Mouse (Mus musculus) heart, embryonic 10.5 days (tissue): ENCODE results near the gene Defb30. TPM values are rescaled to one million over a fixed set of nuclear protein-coding genes. Genes with fewer than 3 reads are reported as not detected.

Experiments
- DNase-seq: peaks from one replicate; pipeline ENCODE4 v3.0.0-alpha.2; 2017; ENCODE audit warnings: low spot score
- H3K27ac ChIP-seq: fragments of 300-500 bp; sonication (generic); 2 replicates; pipeline ENCODE4 v1.5.1; 2016; ENCODE audit warnings: mild to moderate bottlenecking
- H3K27me3 ChIP-seq: fragments of 300-500 bp; sonication (generic); 2 replicates; pipeline ENCODE4 v1.6.1; 2016; ENCODE audit warnings: mild to moderate bottlenecking; ENCODE audit not compliant: poor library complexity, insufficient read depth, severe bottlenecking
- H3K36me3 ChIP-seq: fragments of 300-500 bp; sonication (generic); 2 replicates; pipeline ENCODE4 v1.6.1; 2016; ENCODE audit warnings: mild to moderate bottlenecking, moderate library complexity
- H3K4me1 ChIP-seq: fragments of 300-500 bp; sonication (generic); 2 replicates; pipeline ENCODE4 v1.6.1; 2016; ENCODE audit warnings: mild to moderate bottlenecking
- H3K4me3 ChIP-seq: fragments of 300-500 bp; sonication (generic); 2 replicates; pipeline ENCODE4 v1.5.1; 2016; ENCODE audit warnings: mild to moderate bottlenecking, moderate library complexity
- H3K9me3 ChIP-seq: fragments of 300-500 bp; sonication (generic); 2 replicates; pipeline ENCODE4 v1.6.1; 2016; ENCODE audit warnings: mild to moderate bottlenecking, moderate library complexity
- WGBS: fragments of 180-500 bp; shearing (Covaris S2); methylation state at CpG from one replicate; pipeline ENCODE4 v1.1.7; 2016; 5-methylcytosine and 5-hydroxymethylcytosine counted together
- polyA plus RNA-seq: library from polyadenylated mRNA; unstranded; fragments of >200 nt; fragmentation: Nextera tagmentation; extraction: Ambion mirVana; gene quantifications from 2 replicates; pipeline ENCODE4 v1.2.1, GENCODE M21; 2016

Defb30 gene
- not detected in 2 replicates for polyA plus RNA-seq

DNA sequence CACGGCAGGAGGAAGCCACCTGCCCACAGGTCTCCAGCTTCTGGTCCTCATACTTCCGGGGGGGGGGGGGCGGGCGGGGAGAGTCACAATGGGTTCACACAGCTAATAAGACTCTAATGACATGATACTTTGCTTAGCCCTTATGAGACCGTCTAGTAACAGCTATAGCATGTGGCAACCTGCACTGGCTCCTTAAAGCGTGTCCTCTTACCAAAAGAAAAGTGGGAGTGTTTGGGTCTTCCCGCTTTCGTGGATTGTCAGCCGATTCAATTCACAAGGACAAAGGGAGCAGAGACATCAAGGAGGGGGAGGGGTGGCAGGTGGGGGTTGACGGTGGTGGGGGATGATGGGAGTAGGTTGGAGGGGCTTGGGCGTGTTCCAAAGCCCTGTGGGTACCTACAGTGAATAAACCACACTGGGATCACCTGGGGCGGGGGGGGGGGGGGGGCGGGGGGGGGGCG, at the start of gene Defb30:
Gene Defb30, minus strand, starts transcription at position 51 of the 461 bp plus-strand sequence.
- no peaks in the 10 kb centered on the region for H3K36me3 ChIP-seq
- H3K4me3 ChIP-seq = no peak within 1 kb of the TSS
- no peaks in the 10 kb centered on the region for H3K9me3 ChIP-seq
- no peak within 1 kb of the TSS for H3K27ac ChIP-seq
- 80% methylated on average over 13 of the region's 14 CpGs for WGBS
- H3K4me1 ChIP-seq = peaks cover 16% of the 10 kb centered on the region
- no peaks in the 10 kb centered on the region for H3K27me3 ChIP-seq
- no peak for DNase-seq

DNA sequence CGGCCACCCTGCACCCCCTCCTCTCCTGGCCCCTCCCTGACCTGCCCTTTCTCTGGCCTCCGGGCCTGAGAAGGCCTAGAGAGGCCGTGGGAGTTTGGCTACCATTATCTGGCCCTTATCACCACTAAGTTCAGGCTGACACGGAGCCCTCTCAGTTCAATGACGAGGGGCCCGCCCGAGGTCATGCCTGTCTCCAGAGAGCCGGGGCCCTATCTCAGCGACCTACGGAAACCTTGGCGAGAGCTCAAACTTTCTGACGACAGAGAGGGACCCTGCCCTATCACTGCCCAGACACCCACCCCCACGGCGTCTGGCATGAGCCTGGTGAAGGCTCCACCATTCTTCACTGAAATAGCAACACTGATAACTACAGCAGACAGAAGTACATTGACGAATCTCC, 17.9 kb upstream of the Defb30 start:
- WGBS = 6% methylated on average over 15 of the region's 15 CpGs
- DNase-seq = peak; percentile 97
- H3K36me3 ChIP-seq = no peaks in the 10 kb centered on the region
- H3K4me1 ChIP-seq = peaks cover 76% of the 10 kb centered on the region
- no peaks in the 10 kb centered on the region for H3K27me3 ChIP-seq
- peak overlapping the region; percentile 34 for H3K4me3 ChIP-seq
- no peaks in the 10 kb centered on the region for H3K9me3 ChIP-seq
- H3K27ac ChIP-seq = peak overlapping the region; percentile 91

DNA sequence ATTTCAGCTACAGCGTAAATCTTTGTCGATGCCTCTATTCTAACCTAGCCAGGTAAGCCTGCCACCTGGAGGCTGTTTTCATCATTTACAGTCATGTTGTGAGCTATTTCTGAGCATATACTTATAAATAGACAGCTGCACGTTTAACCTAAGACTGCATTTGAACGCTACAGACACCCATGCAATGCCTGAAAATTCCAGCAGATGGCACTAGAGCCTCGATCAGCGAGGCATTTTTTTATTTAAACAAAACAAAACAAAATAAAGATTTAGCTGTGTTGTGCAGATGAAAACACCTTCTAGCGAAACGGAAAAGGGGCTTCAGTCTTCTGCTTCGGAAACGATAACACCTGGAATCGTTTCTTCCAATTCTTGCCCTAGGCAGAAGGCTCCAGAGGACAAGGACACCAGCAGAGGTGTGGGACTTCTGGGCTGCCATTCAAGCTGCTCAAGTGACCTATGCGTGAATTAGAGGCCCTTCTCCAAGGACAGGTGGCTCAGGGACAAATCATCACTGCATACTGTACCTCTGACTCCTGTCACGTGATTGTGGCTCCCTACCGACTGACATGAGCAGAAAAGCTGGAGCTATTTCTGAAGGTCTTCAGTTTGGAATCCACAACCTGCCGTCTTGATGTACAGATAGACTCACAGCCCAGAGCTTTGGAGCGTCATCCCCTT, 17.0 kb upstream of the Defb30 start:
- Histone ChIP-seq H3K9me3 (no peaks in the 10 kb centered on the region), H3K36me3 (no peaks in the 10 kb centered on the region), H3K27me3 (no peaks in the 10 kb centered on the region), H3K4me3 (peak overlapping the region; percentile 34), H3K4me1 (peaks cover 83% of the 10 kb centered on the region), H3K27ac (peak overlapping the region; percentile 91)
- DNase-seq = peak; percentile 88
- 15% methylated on average over 16 of the region's 16 CpGs for WGBS

DNA sequence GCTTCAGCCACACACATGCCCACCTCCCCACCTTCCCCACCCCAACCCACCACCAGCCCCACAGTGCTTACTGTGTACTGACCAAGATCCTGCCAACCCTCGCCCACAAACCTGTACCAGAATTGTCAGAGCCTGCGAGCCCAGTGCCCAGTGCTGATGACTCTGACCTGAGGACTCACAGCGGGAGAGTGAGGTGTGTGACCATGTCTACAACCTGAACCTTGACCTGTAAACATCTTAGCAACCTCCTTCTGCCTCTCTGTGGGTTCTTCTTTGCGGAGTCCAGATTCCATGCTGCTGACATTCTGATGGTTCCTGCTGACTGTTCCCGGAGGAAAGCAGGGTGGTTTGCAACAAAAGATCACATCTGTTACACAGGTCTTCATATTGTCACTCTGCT, 15.6 kb upstream of the Defb30 start:
- H3K4me3 ChIP-seq = no peak overlapping the region
- H3K9me3 ChIP-seq = no peaks in the 10 kb centered on the region
- 79% methylated on average over 5 of the region's 5 CpGs for WGBS
- no peak for DNase-seq
- H3K27ac ChIP-seq = peak overlapping the region; percentile 76
- no peaks in the 10 kb centered on the region for H3K36me3 ChIP-seq
- peaks cover 86% of the 10 kb centered on the region for H3K4me1 ChIP-seq
- H3K27me3 ChIP-seq = no peaks in the 10 kb centered on the region

DNA sequence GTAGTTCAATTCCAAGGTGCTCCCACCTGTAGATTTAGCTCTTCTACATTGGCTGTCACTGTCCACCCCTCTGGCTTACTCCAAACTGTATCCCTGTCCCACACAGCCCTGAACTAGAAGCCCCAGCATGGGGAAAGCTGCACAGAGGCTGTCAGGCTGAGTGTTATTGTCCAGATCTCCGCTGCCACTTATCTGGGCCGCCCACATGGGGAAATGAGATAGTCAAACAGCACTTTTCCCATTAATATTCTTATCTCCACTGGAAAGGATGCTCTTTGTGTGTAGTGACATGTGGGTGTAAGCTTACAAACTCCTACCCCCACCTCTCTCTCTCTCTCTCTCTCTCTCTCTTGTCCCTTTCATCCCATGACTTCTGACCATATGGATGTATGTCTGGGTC, 12.4 kb upstream of the Defb30 start:
- peak; percentile 95 for DNase-seq
- Histone ChIP-seq H3K27me3 (no peaks in the 10 kb centered on the region), H3K4me1 (peaks cover 69% of the 10 kb centered on the region), H3K9me3 (no peaks in the 10 kb centered on the region), H3K36me3 (no peaks in the 10 kb centered on the region), H3K4me3 (no peak overlapping the region), H3K27ac (peak overlapping the region; percentile 86)
- 12% methylated on average over 2 of the region's 2 CpGs for WGBS

DNA sequence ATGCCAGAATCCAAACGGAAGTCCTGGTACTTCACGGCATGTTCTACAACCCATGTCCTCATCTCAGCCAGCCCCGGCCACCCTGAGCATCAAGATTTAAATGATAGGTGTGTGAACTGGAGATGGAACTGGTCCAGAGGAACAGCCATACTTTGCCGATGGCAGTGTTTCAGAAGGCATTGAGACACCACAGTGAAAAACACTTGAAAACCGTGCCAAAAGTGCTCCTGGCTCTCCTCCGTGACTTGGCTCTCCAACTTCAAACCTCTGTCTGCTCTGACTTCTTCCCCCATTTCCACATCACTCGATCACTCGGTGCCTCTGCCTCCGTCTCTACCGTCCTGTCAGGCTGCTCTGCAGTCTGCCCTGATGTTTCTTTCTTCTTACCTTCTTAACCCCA, 10.6 kb upstream of the Defb30 start:
- no peak for DNase-seq
- 53% methylated on average over 10 of the region's 10 CpGs for WGBS
- Histone ChIP-seq H3K4me1 (peaks cover 65% of the 10 kb centered on the region), H3K27ac (peak overlapping the region; percentile 86), H3K4me3 (no peak overlapping the region), H3K9me3 (no peaks in the 10 kb centered on the region), H3K27me3 (no peaks in the 10 kb centered on the region), H3K36me3 (no peaks in the 10 kb centered on the region)

DNA sequence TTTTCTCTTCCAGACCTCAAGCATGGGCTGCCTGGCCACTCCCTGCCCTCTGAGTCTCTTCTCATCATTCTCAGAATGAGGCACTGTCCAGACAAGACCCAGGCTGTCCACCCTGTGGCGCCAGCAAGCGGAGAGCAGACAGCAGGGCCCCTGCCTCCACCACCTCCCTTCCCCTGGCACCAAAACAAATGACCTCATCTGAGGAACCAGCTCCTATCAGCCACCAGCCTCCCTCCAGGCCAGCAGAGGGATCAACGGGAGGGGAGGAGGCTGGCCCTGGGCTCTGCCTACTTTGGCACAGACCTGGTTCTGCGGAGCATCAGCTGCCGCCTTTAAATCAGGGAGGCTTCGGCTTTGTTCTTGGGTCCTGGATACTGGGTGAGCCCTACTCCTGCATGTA, 5.0 kb upstream of the Defb30 start:
- 9% methylated on average over 6 of the region's 6 CpGs for WGBS
- Histone ChIP-seq H3K36me3 (no peaks in the 10 kb centered on the region), H3K9me3 (no peaks in the 10 kb centered on the region), H3K4me1 (peaks cover 40% of the 10 kb centered on the region), H3K4me3 (peak overlapping the region; percentile 16; the same call in 1 of the 2 replicates), H3K27ac (peak overlapping the region; percentile 86), H3K27me3 (no peaks in the 10 kb centered on the region)
- DNase-seq = peak; percentile 97

DNA sequence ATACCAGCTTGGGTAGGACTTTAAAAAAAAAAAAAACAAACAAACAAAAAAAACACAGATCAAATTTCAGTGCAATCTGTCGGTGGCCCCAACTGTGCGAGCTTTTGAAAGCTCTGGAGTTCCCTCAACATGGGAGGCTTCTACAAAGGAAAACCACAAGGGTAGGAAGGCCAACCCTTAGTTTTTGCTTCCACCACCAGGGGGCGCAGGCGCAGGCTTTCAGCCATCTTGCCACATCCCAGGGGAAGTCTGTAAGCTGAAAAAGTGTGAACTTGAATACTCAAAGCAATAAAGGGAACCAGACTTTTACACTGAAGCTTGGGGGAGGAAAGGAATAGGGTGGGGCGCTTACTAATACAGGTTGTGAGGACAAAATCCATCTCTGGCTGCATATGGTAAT, 1.0 kb upstream of the Defb30 start:
- H3K4me3 ChIP-seq = no peak overlapping the region
- DNase-seq = peak; percentile 88
- 35% methylated on average over 5 of the region's 5 CpGs for WGBS

DNA sequence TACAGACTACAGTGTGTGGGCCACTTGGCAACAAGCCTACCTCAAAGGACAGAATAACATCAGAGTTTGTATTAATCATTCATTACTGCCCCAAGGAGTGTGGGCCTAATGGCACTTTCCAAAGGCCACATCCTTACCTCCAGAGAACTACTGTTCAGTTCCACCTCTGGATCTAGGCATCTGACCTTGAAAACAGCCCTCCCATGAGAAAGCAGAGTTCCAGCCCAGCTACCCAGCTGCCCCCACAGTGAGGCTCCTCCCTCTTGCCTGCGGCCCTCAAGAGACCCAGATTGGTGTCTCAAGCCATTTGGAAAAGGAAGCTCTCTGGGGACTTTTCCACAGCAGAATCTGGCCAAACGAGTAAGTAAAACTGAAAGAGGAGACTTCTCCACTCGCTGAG, 3.1 kb downstream of the Defb30 start, which contains the start of gene Defb42:
Gene Defb42, plus strand, starts transcription at position 301 of the 400 bp plus-strand sequence.
- Histone ChIP-seq H3K9me3 (no peaks in the 10 kb centered on the region), H3K4me1 (0 out of 2 replicates have a peak, but pooled peaks cover 3% of the 10 kb centered on the region), H3K27me3 (no peaks in the 10 kb centered on the region), H3K27ac (no peak within 1 kb of the TSS), H3K4me3 (no peak within 1 kb of the TSS), H3K36me3 (no peaks in the 10 kb centered on the region)
- DNase-seq = no peak
- 73% methylated on average over 3 of the region's 3 CpGs for WGBS

More for the DNA sequence above, 1.0 kb upstream of the Defb30 start:
- peaks cover 24% of the 10 kb centered on the region for H3K4me1 ChIP-seq
- no peaks in the 10 kb centered on the region for H3K27me3 ChIP-seq
- H3K9me3 ChIP-seq = no peaks in the 10 kb centered on the region
- H3K36me3 ChIP-seq = no peaks in the 10 kb centered on the region
- H3K27ac ChIP-seq = no peak overlapping the region

DNA sequence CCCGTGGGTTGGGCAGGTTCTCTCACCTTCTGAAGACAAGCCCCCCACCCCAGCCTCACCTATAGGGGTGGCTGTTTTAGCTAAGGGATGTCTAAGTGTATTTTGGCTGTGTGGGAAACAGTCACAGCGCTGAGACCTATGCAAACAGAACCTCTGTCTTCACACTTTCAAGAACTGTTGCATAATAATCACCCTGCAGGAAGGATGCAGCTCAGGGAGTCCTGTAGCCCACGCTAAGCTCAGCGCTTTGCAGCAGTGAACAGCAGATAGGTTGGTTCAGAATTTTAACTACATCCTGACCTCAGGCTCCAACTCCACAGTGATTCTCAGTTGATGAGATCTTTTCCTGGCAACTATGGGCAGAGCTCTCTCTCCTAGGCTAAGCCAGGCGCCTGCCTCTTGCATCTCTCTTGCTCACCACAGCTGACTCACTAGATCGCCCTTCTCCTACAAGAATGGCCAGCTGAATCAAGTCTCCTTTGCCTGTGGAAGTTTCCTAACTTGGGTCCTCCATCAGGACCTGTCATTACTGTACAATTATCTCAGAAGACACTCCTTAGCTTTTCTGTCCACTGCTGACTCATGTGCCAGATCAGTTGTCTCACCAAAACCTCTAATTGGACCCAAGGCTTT, 29.1 kb downstream of the Defb30 start:
- 43% methylated on average over 6 of the region's 6 CpGs for WGBS
- Histone ChIP-seq H3K27ac (no peak overlapping the region), H3K27me3 (peaks cover 25% of the 10 kb centered on the region), H3K4me3 (no peak overlapping the region), H3K36me3 (no peaks in the 10 kb centered on the region), H3K4me1 (peaks cover 20% of the 10 kb centered on the region), H3K9me3 (no peaks in the 10 kb centered on the region)
- no peak for DNase-seq

DNA sequence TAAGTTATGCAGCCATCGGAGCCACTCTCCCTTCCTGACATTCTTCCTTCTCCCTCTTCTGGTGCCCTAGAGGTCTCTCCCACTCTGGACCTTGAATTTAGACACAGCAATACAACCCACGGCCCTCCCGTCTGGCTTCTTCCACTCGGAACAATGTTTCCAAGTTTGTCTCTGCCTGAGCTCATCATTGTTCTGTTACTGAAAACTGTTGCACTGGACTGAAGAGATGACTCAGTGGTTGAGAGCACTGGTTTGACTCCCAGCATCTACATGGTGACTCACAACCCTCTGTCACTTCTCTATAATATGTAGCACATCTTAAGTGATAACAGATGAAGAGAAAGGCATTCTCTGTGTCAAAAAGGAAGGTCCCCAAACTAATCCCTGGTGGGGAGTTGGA, 35.1 kb downstream of the Defb30 start:
- H3K9me3 ChIP-seq = no peaks in the 10 kb centered on the region
- H3K36me3 ChIP-seq = no peaks in the 10 kb centered on the region

DNA sequence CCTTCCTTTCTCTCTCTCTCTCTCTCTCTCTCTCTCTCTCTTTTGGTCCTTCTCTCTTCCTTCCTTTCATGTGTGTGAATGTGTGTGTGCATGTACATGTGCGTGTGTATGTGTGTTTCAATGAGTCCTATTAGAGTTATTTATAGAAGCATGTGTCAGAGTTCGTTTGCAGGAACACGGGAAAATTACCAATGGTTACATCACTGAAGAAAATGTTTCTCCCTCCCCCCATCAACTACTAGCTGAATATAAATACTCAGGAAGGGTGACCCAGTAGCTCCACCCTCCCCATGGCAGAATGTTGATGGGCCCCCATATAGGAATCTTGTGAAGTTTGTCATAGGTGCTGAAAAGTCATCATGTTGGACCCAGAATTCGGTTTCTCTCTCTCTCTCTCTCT, 36.7 kb downstream of the Defb30 start:
- DNase-seq = no peak
- no peaks in the 10 kb centered on the region for H3K9me3 ChIP-seq
- 81% methylated on average over 4 of the region's 4 CpGs for WGBS
- H3K4me1 ChIP-seq = no peaks in the 10 kb centered on the region
- no peak overlapping the region for H3K27ac ChIP-seq
- no peaks in the 10 kb centered on the region for H3K36me3 ChIP-seq
- H3K4me3 ChIP-seq = no peak overlapping the region
- H3K27me3 ChIP-seq = peaks cover 18% of the 10 kb centered on the region

More for the DNA sequence above, 35.1 kb downstream of the Defb30 start:
- Histone ChIP-seq H3K4me1 (peaks cover 4% of the 10 kb centered on the region), H3K27me3 (peaks cover 15% of the 10 kb centered on the region), H3K4me3 (no peak overlapping the region), H3K27ac (no peak overlapping the region)
- 74% methylated on average over 4 of the region's 4 CpGs for WGBS
- DNase-seq = no peak

DNA sequence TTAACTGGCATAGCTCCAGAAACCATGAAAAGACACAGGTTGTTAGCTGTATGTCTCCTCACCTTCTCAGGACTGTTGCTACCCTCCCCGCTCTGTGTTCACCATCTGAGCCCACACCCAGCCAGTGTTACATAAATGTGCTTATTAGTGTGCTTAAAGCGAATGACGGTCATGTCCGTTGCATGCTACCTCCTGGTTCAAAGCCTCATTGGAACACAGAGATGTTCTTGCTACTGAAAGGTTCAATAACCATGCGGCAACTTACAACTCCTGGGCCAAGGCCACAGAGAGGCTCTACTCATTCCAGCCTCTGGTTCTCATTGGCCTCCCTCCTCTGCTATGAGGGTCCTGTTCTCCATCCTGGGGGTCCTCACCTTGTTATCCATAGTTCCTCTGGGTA, 38.3 kb downstream of the Defb30 start, which contains the start of gene Defb43:
Gene Defb43, plus strand, starts transcription at position 301 of the 400 bp plus-strand sequence.
- DNase-seq = no peak
- WGBS = 93% methylated on average over 5 of the region's 5 CpGs
- no peak within 1 kb of the TSS for H3K4me3 ChIP-seq
- no peaks in the 10 kb centered on the region for H3K4me1 ChIP-seq
- H3K27me3 ChIP-seq = peaks cover 9% of the 10 kb centered on the region; the same call in 1 of the 2 replicates
- H3K36me3 ChIP-seq = no peaks in the 10 kb centered on the region
- H3K9me3 ChIP-seq = no peaks in the 10 kb centered on the region
- no peak within 1 kb of the TSS for H3K27ac ChIP-seq
